Mouse (Mus musculus): ENCODE data around the gene Atp6v1b1. TPM values are rescaled to one million over a fixed set of nuclear protein-coding genes. Genes with fewer than 3 reads are reported as not detected.

Gene Atp6v1b1
- polyA plus RNA-seq, 1 experiment from 2014 or later = not detected

DNA sequence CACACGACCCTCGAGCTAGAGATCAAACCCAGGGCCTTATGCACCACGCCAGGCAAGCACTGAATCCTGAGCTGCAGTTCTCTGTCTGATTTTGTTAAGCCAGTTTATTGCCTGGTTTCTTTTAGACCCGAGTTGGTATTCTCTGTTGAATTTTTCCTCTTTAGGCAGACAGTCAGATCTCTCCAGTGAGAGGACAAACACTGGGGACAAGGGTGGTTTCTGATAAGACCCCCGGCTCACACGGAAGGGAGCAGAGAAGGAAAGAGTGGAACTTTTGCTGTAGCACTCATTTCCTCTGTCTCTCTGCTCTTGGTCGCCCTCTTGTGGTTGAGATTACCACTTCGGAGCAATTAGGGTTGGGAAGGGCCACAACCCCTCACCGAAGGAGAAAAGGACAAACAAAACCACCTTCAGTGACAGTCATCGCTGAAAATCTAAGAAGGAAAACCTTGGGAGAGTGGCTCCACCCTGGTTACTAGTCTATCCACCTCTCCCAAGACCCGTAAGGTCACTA is 7.4 kb downstream of the Atp6v1b1 start:
- no peaks in the 10 kb centered on the region for H3K4me1 ChIP-seq (replicated peaks)
- WGBS = 9% methylated on average over 11 of the region's 11 CpGs
- H3K9ac ChIP-seq = no peak overlapping the region
- no peak overlapping the region for H3K27ac ChIP-seq (ENCODE audit: poor library complexity, severe bottlenecking)
- no peaks in the 10 kb centered on the region for H3K36me3 ChIP-seq
- H3K27me3 ChIP-seq (replicated peaks) = peaks cover 91% of the 10 kb centered on the region
- ATAC-seq (ENCODE audit: insufficient number of reproducible peaks, low FRiP score) = 0 out of 2 replicates have a peak, but pooled peaks have one; percentile 53
- no peaks in the 10 kb centered on the region for H3K9me3 ChIP-seq (replicated peaks)
- no peak overlapping the region for H3K4me3 ChIP-seq
- H3K4me2 ChIP-seq = peak overlapping the region; percentile 38

DNA sequence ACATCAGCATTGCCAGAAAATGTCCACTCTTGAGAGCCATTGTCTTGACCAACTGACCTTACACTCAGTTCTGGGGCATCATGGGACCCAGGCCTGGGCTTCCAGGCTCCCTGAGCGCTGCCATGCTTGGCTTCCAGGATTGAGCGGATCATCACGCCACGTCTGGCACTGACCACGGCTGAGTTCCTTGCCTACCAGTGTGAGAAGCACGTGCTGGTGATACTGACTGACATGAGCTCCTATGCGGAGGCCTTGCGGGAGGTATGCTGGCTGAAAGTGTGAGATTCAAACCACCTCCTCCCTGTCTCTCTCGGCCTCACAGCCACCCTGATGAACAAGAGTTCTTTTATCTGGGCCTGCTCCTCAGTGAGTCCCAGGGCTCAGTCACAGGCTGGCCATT is 13.3 kb downstream of the Atp6v1b1 start:
- no peak for ATAC-seq (ENCODE audit: insufficient number of reproducible peaks, low FRiP score)
- Histone ChIP-seq H3K4me1 (replicated peaks) (no peaks in the 10 kb centered on the region), H3K36me3 (no peaks in the 10 kb centered on the region), H3K9me3 (replicated peaks) (no peaks in the 10 kb centered on the region), H3K4me2 (no peak overlapping the region), H3K27me3 (replicated peaks) (peaks cover 94% of the 10 kb centered on the region), H3K9ac (no peak overlapping the region), H3K27ac (ENCODE audit: poor library complexity, severe bottlenecking) (no peak overlapping the region), H3K4me3 (no peak overlapping the region)
- 64% methylated on average over 9 of the region's 9 CpGs for WGBS

DNA sequence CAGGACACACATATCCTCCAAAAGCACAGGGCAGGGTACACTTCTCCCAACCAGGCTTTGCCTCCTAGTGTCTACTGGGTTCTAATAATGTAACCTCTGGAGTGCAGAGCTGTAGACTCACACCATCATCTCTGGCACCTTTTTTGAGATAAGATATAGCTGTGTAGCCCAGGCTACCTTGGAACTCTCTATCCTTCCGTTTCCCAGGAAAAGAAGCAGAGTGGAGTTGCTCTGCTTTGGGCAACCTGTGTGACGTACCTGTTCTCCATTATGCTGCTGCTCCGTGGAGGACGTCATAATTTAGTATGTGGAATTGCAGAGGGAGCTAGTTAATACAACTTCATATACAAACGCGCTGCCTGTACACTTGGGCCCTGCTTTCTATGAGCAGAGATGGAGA is 19.6 kb downstream of the Atp6v1b1 start, which contains the start of gene Ankrd53:
Gene Ankrd53, plus strand, starts transcription at position 301 of the 400 bp plus-strand sequence.
- Histone ChIP-seq H3K27ac (ENCODE audit: poor library complexity, severe bottlenecking) (no peak within 1 kb of the TSS), H3K4me1 (replicated peaks) (peaks cover 23% of the 10 kb centered on the region), H3K27me3 (replicated peaks) (peaks cover 79% of the 10 kb centered on the region), H3K4me3 (peak within 1 kb of the TSS; percentile 45), H3K9ac (peak within 1 kb of the TSS; percentile 64), H3K9me3 (replicated peaks) (no peaks in the 10 kb centered on the region), H3K4me2 (peak within 1 kb of the TSS; percentile 82), H3K36me3 (no peaks in the 10 kb centered on the region)
- no peak for ATAC-seq (ENCODE audit: insufficient number of reproducible peaks, low FRiP score)
- WGBS = 30% methylated on average over 6 of the region's 6 CpGs

GRCm38 (mm10) chr6:83762880-83763431 is 20.2 kb downstream of the Atp6v1b1 start:
- peak; percentile 66 for ATAC-seq (ENCODE audit: insufficient number of reproducible peaks, low FRiP score)
- Histone ChIP-seq H3K4me1 (replicated peaks) (peaks cover 24% of the 10 kb centered on the region), H3K4me3 (peak overlapping the region; percentile 45), H3K27me3 (replicated peaks) (peaks cover 72% of the 10 kb centered on the region), H3K4me2 (peak overlapping the region; percentile 82), H3K9me3 (replicated peaks) (no peaks in the 10 kb centered on the region), H3K9ac (peak overlapping the region; percentile 64), H3K36me3 (no peaks in the 10 kb centered on the region; the same call in 1 of the 2 replicates), H3K27ac (ENCODE audit: poor library complexity, severe bottlenecking) (no peak overlapping the region)
- WGBS = 2% methylated on average over 35 of the region's 35 CpGs

- Histone ChIP-seq H3K27ac (ENCODE audit: poor library complexity, severe bottlenecking) (no peak overlapping the region), H3K4me3 (no peak overlapping the region), H3K27me3 (replicated peaks) (peaks cover 35% of the 10 kb centered on the region), H3K36me3 (peaks cover 37% of the 10 kb centered on the region), H3K9me3 (replicated peaks) (no peaks in the 10 kb centered on the region), H3K4me1 (replicated peaks) (peaks cover 24% of the 10 kb centered on the region), H3K9ac (no peak overlapping the region), H3K4me2 (no peak overlapping the region)
- no peak for ATAC-seq (ENCODE audit: insufficient number of reproducible peaks, low FRiP score)
- WGBS = 40% methylated on average over 3 of the region's 3 CpGs
Measured at GRCm38 (mm10) chr6:83766982-83767381, 24.2 kb downstream of the Atp6v1b1 start.

- H3K4me1 ChIP-seq (replicated peaks) = peaks cover 13% of the 10 kb centered on the region
- 64% methylated on average over 5 of the region's 5 CpGs for WGBS
- no peak overlapping the region for H3K27ac ChIP-seq (ENCODE audit: poor library complexity, severe bottlenecking)
- no peak overlapping the region for H3K9ac ChIP-seq
- no peak overlapping the region for H3K4me2 ChIP-seq
- peaks cover 20% of the 10 kb centered on the region for H3K27me3 ChIP-seq (replicated peaks)
- H3K36me3 ChIP-seq = peaks cover 51% of the 10 kb centered on the region
- no peak for ATAC-seq (ENCODE audit: insufficient number of reproducible peaks, low FRiP score)
- no peaks in the 10 kb centered on the region for H3K9me3 ChIP-seq (replicated peaks)
- H3K4me3 ChIP-seq = no peak overlapping the region
Measured at GRCm38 (mm10) chr6:83768485-83768884, 25.7 kb downstream of the Atp6v1b1 start.

DNA sequence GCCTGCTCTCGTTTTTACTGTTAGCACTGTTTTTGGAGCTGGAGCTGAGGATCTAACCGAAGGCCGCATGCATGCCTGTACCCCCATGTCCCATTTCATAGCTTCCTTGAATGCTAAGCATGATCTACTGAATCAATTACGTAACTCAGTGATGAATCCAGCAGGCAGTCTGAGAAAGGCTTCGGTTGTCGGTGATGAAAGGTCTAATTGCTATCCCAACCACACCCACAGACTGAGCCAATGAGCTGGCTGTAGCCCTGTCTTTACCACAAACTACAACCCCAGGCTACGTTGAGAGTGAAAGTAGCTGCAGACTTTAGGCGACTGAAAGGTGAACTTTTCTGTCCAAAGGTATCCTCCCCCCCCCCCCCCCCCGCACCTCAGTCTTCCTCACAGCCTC is 31.3 kb downstream of the Atp6v1b1 start:
- peak overlapping the region; percentile 81 for H3K4me2 ChIP-seq
- H3K36me3 ChIP-seq = peaks cover 45% of the 10 kb centered on the region
- no peak overlapping the region for H3K27ac ChIP-seq (ENCODE audit: poor library complexity, severe bottlenecking)
- peak overlapping the region; percentile 95; the same call in 1 of the 2 replicates for H3K9ac ChIP-seq
- no peaks in the 10 kb centered on the region for H3K9me3 ChIP-seq (replicated peaks)
- peaks cover 16% of the 10 kb centered on the region for H3K4me1 ChIP-seq (replicated peaks)
- peak overlapping the region; percentile 96 for H3K4me3 ChIP-seq
- H3K27me3 ChIP-seq (replicated peaks) = no peaks in the 10 kb centered on the region
- WGBS = 67% methylated on average over 9 of the region's 9 CpGs
- ATAC-seq (ENCODE audit: insufficient number of reproducible peaks, low FRiP score) = no peak

DNA sequence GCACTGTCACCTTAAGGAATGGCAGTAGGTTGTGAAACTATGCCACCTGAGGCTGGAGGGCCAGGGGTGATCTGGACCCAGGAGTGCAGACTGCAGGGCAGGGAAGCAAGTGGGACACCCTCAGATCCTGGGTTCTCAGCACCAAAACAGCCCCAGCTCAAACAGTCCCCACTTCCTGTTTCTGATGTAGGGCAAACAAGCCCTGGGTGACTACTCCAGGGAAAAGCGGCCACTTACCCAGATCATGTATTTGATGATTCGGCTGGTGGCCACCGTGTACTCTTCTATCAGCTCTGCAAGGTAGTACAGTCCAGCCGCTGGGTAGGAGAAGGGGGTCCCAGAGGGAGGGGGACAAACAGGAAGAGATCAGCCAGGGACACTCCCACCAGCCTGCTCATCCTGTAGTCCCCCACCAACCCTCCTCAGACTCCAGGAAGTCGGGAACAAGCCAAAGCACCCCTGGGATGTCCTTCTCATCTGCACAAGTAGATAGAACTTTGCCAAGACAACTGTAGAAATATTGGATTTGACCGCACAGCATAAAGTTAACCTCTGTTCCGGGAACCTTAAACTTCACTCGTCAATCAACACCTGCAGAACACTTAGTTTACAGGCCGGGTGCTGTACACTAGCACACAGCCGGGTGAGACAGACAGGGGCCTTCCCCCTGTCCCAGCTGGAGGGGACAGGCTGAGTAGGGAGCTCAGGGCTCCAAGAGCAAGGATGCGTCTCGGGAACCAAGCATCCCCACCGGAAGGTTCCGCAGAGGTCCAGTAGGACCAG is 32.2 kb downstream of the Atp6v1b1 start:
- H3K27ac ChIP-seq (ENCODE audit: poor library complexity, severe bottlenecking) = peak overlapping the region; percentile 82
- WGBS = 2% methylated on average over 14 of the region's 14 CpGs
- peak overlapping the region; percentile 81 for H3K4me2 ChIP-seq
- H3K27me3 ChIP-seq (replicated peaks) = no peaks in the 10 kb centered on the region
- peaks cover 16% of the 10 kb centered on the region for H3K4me1 ChIP-seq (replicated peaks)
- ATAC-seq (ENCODE audit: insufficient number of reproducible peaks, low FRiP score) = peak; percentile 34
- no peaks in the 10 kb centered on the region for H3K9me3 ChIP-seq (replicated peaks)
- peak overlapping the region; percentile 95 for H3K9ac ChIP-seq
- H3K4me3 ChIP-seq = peak overlapping the region; percentile 96
- H3K36me3 ChIP-seq = peaks cover 37% of the 10 kb centered on the region

- no peaks in the 10 kb centered on the region for H3K9me3 ChIP-seq (replicated peaks)
- peak within 1 kb of the TSS; percentile 82 for H3K27ac ChIP-seq (ENCODE audit: poor library complexity, severe bottlenecking)
- peak within 1 kb of the TSS; percentile 81 for H3K4me2 ChIP-seq
- peak; percentile 94 for ATAC-seq (ENCODE audit: insufficient number of reproducible peaks, low FRiP score)
- peak within 1 kb of the TSS; percentile 96 for H3K4me3 ChIP-seq
- no peaks in the 10 kb centered on the region for H3K27me3 ChIP-seq (replicated peaks)
- peak within 1 kb of the TSS; percentile 95 for H3K9ac ChIP-seq
- WGBS = under 1% methylated on average over 45 of the region's 45 CpGs
- peaks cover 29% of the 10 kb centered on the region for H3K36me3 ChIP-seq
- H3K4me1 ChIP-seq (replicated peaks) = peaks cover 16% of the 10 kb centered on the region
Measured at GRCm38 (mm10) chr6:83775638-83776293, 33.0 kb downstream of the Atp6v1b1 start, which contains the start of gene Tex261. Tex261 (minus strand) TSS chr6:83775813.

DNA sequence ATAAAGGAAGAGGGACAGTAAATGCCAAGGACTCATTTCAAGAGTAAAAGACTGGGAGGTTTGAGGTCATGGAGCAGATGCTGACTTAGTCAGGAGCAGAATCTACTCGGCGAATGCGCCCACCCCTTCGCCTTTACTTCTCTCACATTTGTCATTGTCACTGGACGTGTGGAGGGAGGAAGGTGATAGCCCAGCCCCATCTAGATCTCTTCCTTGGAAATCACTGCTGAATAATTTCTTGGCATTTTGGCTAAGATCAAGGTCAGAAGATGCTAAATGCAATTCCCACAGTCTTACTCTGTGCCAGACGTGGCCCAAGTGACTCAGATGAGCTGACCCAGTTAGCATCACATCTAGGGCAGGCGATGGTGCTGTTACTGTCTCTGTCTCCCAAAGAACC is 35.5 kb downstream of the Atp6v1b1 start:
- H3K4me2 ChIP-seq = no peak overlapping the region
- WGBS = 85% methylated on average over 7 of the region's 7 CpGs
- H3K9ac ChIP-seq = no peak overlapping the region
- H3K27ac ChIP-seq (ENCODE audit: poor library complexity, severe bottlenecking) = no peak overlapping the region
- no peak overlapping the region for H3K4me3 ChIP-seq
- H3K36me3 ChIP-seq = 0 out of 2 replicates have a peak, but pooled peaks cover 5% of the 10 kb centered on the region
- no peak for ATAC-seq (ENCODE audit: insufficient number of reproducible peaks, low FRiP score)
- H3K9me3 ChIP-seq (replicated peaks) = no peaks in the 10 kb centered on the region
- H3K4me1 ChIP-seq (replicated peaks) = peaks cover 16% of the 10 kb centered on the region
- no peaks in the 10 kb centered on the region for H3K27me3 ChIP-seq (replicated peaks)

- ATAC-seq (ENCODE audit: insufficient number of reproducible peaks, low FRiP score) = no peak
- H3K9me3 ChIP-seq (replicated peaks) = no peaks in the 10 kb centered on the region
- H3K9ac ChIP-seq = no peak overlapping the region
- H3K4me3 ChIP-seq = no peak overlapping the region
- no peaks in the 10 kb centered on the region for H3K36me3 ChIP-seq
- no peaks in the 10 kb centered on the region for H3K27me3 ChIP-seq (replicated peaks)
- no peak overlapping the region for H3K4me2 ChIP-seq
- no peak overlapping the region for H3K27ac ChIP-seq (ENCODE audit: poor library complexity, severe bottlenecking)
- 6% methylated on average over 5 of the region's 5 CpGs for WGBS
- H3K4me1 ChIP-seq (replicated peaks) = peaks cover 15% of the 10 kb centered on the region
Measured at GRCm38 (mm10) chr6:83779026-83779425, 36.2 kb downstream of the Atp6v1b1 start.

All from heart, embryonic 12.5 days (tissue).